Mouse (Mus musculus) layer of hippocampus, postnatal 36 days (tissue): Measurements from ENCODE around the gene Lsm2. TPM values are rescaled to one million over a fixed set of nuclear protein-coding genes. Genes with fewer than 3 reads are reported as not detected.
"Not testable (repeated sequence)": the region's sequence is repeated elsewhere in the genome, so short reads cannot be mapped to it uniquely, and the experiment has no call there.

Experiments
- DNase-seq, 2 experiments: peaks; one replicate each; pipeline ENCODE4 v3.0.0; 2022
- total RNA-seq, 2 experiments: library from RNA; stranded (reverse); gene quantifications; 2 replicates each; pipeline ENCODE4 v1.2.3; 2021

Gene Lsm2
- total RNA-seq, 2 experiments from 2014 or later = 17.3 to 19.1 TPM

- DNase-seq = not testable (repeated sequence)
Observed at GRCm38 (mm10) chr17:34995192-34995591, 13.5 kb downstream of the Lsm2 start.

GRCm38 (mm10) chr17:34995927-34996326, 14.3 kb downstream of the Lsm2 start:
- DNase-seq = not testable (repeated sequence)

- DNase-seq = no peak
Observed at GRCm38 (mm10) chr17:34996411-34997141, 14.9 kb downstream of the Lsm2 start.

GRCm38 (mm10) chr17:34997142-34997483, 15.5 kb downstream of the Lsm2 start:
- DNase-seq = no peak

- DNase-seq = no peak
Observed at GRCm38 (mm10) chr17:34998526-34999430, 17.1 kb downstream of the Lsm2 start.

GRCm38 (mm10) chr17:34999871-35000716, 18.4 kb downstream of the Lsm2 start:
- not testable (repeated sequence) for DNase-seq

- DNase-seq = peak; percentile 85 to 86
Observed at GRCm38 (mm10) chr17:35000717-35001451, 19.2 kb downstream of the Lsm2 start, which contains the start of gene Vars. Vars (plus strand) TSS chr17:35000987.

GRCm38 (mm10) chr17:35001452-35002152, 19.9 kb downstream of the Lsm2 start:
- peak; percentile 26 to 31 for DNase-seq

GRCm38 (mm10) chr17:35002153-35002865, 20.6 kb downstream of the Lsm2 start:
- no peak for DNase-seq

GRCm38 (mm10) chr17:35003022-35003838, 21.6 kb downstream of the Lsm2 start:
- DNase-seq = no peak

- DNase-seq = no peak
Observed at GRCm38 (mm10) chr17:35004075-35004717, 22.5 kb downstream of the Lsm2 start.

GRCm38 (mm10) chr17:35005158-35005557, 23.5 kb downstream of the Lsm2 start:
- no peak for DNase-seq

- not testable (repeated sequence) for DNase-seq
Observed at GRCm38 (mm10) chr17:35005902-35006301, 24.2 kb downstream of the Lsm2 start.

GRCm38 (mm10) chr17:35007387-35007991, 25.8 kb downstream of the Lsm2 start:
- no peak for DNase-seq

- DNase-seq = no peak
Observed at GRCm38 (mm10) chr17:35009586-35009985, 27.9 kb downstream of the Lsm2 start.

- DNase-seq = no peak
Observed at GRCm38 (mm10) chr17:35011440-35011839, 29.8 kb downstream of the Lsm2 start.

GRCm38 (mm10) chr17:35012430-35012829, 30.8 kb downstream of the Lsm2 start:
- DNase-seq = no peak

- no peak for DNase-seq
Observed at GRCm38 (mm10) chr17:35013221-35013620, 31.6 kb downstream of the Lsm2 start.

- DNase-seq = no peak
Observed at GRCm38 (mm10) chr17:35015296-35015695, 33.6 kb downstream of the Lsm2 start.
